Mouse (Mus musculus) midbrain, embryonic 10.5 days (tissue): ENCODE measurements around the gene Fbxw4. TPM values are rescaled to one million over a fixed set of nuclear protein-coding genes. Genes with fewer than 3 reads are reported as not detected.

Experiments used
- DNase-seq: peaks from one replicate; pipeline ENCODE4 v3.0.0-alpha.2; 2017; ENCODE audit warnings: low spot score
- H3K27ac ChIP-seq: fragments of 300-500 bp; sonication (generic); replicated peaks from 2 replicates; pipeline ENCODE4 v1.5.1; 2016; ENCODE audit warnings: mild to moderate bottlenecking
- H3K27me3 ChIP-seq: fragments of 300-500 bp; sonication (generic); 2 replicates; pipeline ENCODE4 v1.6.1; 2016; ENCODE audit warnings: low read depth, mild to moderate bottlenecking; ENCODE audit not compliant: poor library complexity, severe bottlenecking
- H3K36me3 ChIP-seq: fragments of 300-500 bp; sonication (generic); 2 replicates; pipeline ENCODE4 v1.6.1; 2016; ENCODE audit warnings: mild to moderate bottlenecking, moderate library complexity
- H3K4me1 ChIP-seq: fragments of 300-500 bp; sonication (generic); 2 replicates; pipeline ENCODE4 v1.6.1; 2016
- H3K4me3 ChIP-seq: fragments of 300-500 bp; sonication (generic); 2 replicates; pipeline ENCODE4 v1.5.1; 2016; ENCODE audit warnings: mild to moderate bottlenecking, moderate library complexity
- H3K9me3 ChIP-seq: fragments of 300-500 bp; sonication (generic); replicated peaks from 2 replicates; pipeline ENCODE4 v1.6.1; 2016; ENCODE audit warnings: mild to moderate bottlenecking
- WGBS: fragments of 180-500 bp; shearing (Covaris S2); methylation state at CpG from one replicate; pipeline ENCODE4 v1.1.7; 2016; 5-methylcytosine and 5-hydroxymethylcytosine counted together
- polyA plus RNA-seq: library from polyadenylated mRNA; unstranded; fragments of >200 nt; fragmentation: Nextera tagmentation; extraction: Ambion mirVana; gene quantifications from 2 replicates; pipeline ENCODE4 v1.2.1, GENCODE M21; 2016

Fbxw4 gene
- polyA plus RNA-seq, 1 experiment from 2014 or later = 3.3 TPM

GRCm38 (mm10) chr19:45583136-45583535 lies 77.0 kb downstream of the Fbxw4 start:
- Histone ChIP-seq H3K9me3 (no peaks in the 10 kb centered on the region), H3K4me3 (no peak overlapping the region), H3K27ac (peak overlapping the region; percentile 34; the same call in 1 of the 2 replicates), H3K27me3 (peaks cover 100% of the 10 kb centered on the region), H3K36me3 (peaks cover 24% of the 10 kb centered on the region), H3K4me1 (peaks cover 57% of the 10 kb centered on the region)
- no peak for DNase-seq
- WGBS = 90% methylated on average over 6 of the region's 6 CpGs

DNA sequence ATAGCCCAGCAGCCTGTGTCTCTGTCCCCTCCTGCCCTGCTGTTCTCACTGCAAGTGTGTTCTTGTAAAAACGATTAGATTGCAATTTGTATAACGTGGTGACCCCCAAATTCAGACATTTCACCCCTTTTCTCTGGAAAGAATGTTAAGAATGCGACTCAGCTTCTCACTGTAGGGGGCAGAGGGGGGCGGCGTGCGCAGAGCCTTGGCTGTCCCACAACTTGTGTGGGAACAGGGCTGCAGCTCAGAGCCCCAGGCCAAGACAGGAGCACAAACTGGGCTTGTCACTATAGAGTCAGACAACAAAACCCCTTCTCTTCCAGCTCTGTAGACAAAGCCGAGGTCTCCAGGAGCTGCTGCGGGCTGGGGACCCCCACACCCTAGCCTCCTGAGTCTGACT lies 78.0 kb downstream of the Fbxw4 start:
- H3K27me3 ChIP-seq = peaks cover 100% of the 10 kb centered on the region
- H3K36me3 ChIP-seq = peaks cover 34% of the 10 kb centered on the region
- H3K4me3 ChIP-seq = no peak overlapping the region
- no peaks in the 10 kb centered on the region for H3K9me3 ChIP-seq
- peak overlapping the region; percentile 34 for H3K27ac ChIP-seq
- DNase-seq = peak; percentile 40
- H3K4me1 ChIP-seq = peaks cover 59% of the 10 kb centered on the region
- 23% methylated on average over 8 of the region's 8 CpGs for WGBS

GRCm38 (mm10) chr19:45581257-45581656 lies 78.9 kb downstream of the Fbxw4 start:
- DNase-seq = peak; percentile 69
- no peak overlapping the region for H3K4me3 ChIP-seq
- peaks cover 40% of the 10 kb centered on the region for H3K36me3 ChIP-seq
- H3K9me3 ChIP-seq = no peaks in the 10 kb centered on the region
- peaks cover 59% of the 10 kb centered on the region for H3K4me1 ChIP-seq
- peak overlapping the region; percentile 34; the same call in 1 of the 2 replicates for H3K27ac ChIP-seq
- 59% methylated on average over 3 of the region's 3 CpGs for WGBS
- peaks cover 100% of the 10 kb centered on the region for H3K27me3 ChIP-seq

DNA sequence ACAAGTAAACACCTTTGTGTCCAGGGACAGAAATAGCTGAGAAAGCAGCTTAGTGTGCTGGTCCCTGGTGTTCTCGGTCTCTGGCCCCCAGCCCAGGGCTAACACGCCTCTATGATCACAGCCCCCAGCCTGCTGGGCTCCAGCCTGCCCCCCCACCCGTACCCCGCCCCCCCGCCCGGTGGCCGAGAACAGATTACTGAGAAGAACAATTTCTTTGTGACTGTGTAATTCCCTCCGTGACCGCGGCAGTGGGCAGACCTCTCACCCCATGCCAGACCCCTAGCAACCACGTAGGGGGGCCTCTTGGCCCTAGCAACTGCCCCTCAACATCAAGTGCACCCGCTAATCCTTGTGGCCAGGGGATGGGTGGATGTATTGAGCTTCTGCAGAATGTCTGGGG lies 79.9 kb downstream of the Fbxw4 start:
- Histone ChIP-seq H3K27ac (peak overlapping the region; percentile 58), H3K27me3 (peaks cover 100% of the 10 kb centered on the region), H3K4me1 (peaks cover 69% of the 10 kb centered on the region), H3K36me3 (peaks cover 40% of the 10 kb centered on the region), H3K4me3 (no peak overlapping the region), H3K9me3 (no peaks in the 10 kb centered on the region)
- peak; percentile 58 for DNase-seq
- WGBS = 28% methylated on average over 12 of the region's 12 CpGs

- no peaks in the 10 kb centered on the region for H3K9me3 ChIP-seq
- peak overlapping the region; percentile 58 for H3K27ac ChIP-seq
- no peak for DNase-seq
- no peak overlapping the region for H3K4me3 ChIP-seq
- peaks cover 77% of the 10 kb centered on the region for H3K4me1 ChIP-seq
- peaks cover 40% of the 10 kb centered on the region for H3K36me3 ChIP-seq
- H3K27me3 ChIP-seq = peaks cover 100% of the 10 kb centered on the region
- 93% methylated on average over 7 of the region's 7 CpGs for WGBS
Measured at GRCm38 (mm10) chr19:45579416-45579815, 80.7 kb downstream of the Fbxw4 start.

DNA sequence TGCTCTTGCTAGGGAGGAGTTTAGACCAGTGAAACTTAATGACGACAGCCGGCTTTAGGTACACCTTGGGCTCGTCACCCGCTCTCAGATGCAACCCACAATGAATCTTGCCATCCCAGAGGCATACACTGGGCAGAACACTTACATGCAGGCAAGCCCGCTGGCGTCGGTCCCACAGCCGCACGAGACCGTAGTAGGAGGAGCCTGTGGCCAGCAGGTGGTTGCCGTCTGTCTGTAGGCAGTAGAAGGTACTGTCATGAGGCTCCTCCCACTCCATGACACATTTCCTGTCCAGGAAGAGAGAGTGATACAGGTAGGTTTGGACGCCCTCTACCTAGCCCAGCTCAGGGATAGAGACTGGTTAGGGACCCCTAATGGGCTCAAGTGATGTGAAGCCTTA lies 81.1 kb downstream of the Fbxw4 start:
- Histone ChIP-seq H3K9me3 (no peaks in the 10 kb centered on the region), H3K27ac (0 out of 2 replicates have a peak overlapping the region, but pooled peaks have one; percentile 58), H3K4me1 (peaks cover 80% of the 10 kb centered on the region), H3K36me3 (peaks cover 40% of the 10 kb centered on the region), H3K4me3 (no peak overlapping the region), H3K27me3 (peaks cover 100% of the 10 kb centered on the region)
- 92% methylated on average over 12 of the region's 12 CpGs for WGBS
- DNase-seq = no peak

DNA sequence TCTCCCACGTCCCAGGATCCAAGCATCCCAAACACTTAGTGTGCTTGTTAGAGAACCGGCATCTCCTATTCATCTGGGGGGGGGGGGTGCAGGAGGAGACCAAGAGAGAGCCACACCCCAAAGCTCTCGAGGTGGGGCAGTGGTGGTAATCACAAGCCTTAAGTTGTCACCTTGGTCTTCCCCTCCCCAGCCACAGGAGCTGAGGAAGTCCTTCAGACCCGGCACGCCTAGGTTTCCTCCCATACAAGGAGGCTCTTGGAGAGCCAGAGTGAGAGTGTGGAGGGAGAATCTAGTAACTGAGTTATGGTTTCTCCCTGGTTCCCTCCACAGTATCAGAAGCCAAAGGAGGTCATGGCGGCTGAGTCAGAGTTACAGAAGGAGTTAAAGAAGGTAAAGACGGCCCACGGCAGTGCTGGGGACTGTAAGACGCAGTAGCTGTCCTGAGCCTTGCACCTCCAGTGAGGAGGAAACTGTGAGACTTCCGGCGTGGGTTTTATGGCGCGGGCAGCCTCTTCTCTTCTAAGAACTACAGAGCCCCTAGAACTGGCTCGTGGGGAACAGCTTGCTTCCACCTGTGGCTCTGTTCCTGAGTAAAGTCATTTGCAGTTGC lies 82.9 kb downstream of the Fbxw4 start:
- peaks cover 100% of the 10 kb centered on the region for H3K27me3 ChIP-seq
- H3K27ac ChIP-seq = no peak overlapping the region

DNA sequence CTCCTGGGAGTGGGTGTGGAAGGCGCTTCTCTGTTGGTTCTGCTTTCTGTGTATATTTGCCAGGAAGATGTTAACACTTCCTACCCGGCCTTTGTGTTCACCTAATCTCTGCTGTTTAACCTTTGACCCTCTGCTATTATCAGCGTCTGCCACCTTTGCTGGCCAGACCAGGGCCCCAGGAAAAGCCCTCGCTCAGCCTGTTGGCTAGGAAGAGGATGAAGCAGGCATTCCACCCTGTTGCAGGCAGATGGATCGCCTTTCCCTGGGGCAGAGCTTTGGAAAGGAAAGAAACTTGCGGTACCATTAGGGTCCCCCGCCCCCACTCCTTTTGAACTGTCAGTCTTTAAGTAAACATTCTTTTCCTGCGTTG lies 84.5 kb downstream of the Fbxw4 start:
- peaks cover 58% of the 10 kb centered on the region for H3K4me1 ChIP-seq
- H3K27me3 ChIP-seq = peaks cover 100% of the 10 kb centered on the region
- peak overlapping the region; percentile 4; the same call in 1 of the 2 replicates for H3K4me3 ChIP-seq
- 0 out of 2 replicates have a peak overlapping the region, but pooled peaks have one; percentile 17 for H3K27ac ChIP-seq
- DNase-seq = peak; percentile 37
- peaks cover 49% of the 10 kb centered on the region for H3K36me3 ChIP-seq
- no peaks in the 10 kb centered on the region for H3K9me3 ChIP-seq
- 4% methylated on average over 8 of the region's 8 CpGs for WGBS

More for the DNA sequence above, 82.9 kb downstream of the Fbxw4 start:
- DNase-seq = no peak
- no peaks in the 10 kb centered on the region for H3K9me3 ChIP-seq
- no peak overlapping the region for H3K4me3 ChIP-seq
- peaks cover 47% of the 10 kb centered on the region for H3K36me3 ChIP-seq
- 87% methylated on average over 14 of the region's 14 CpGs for WGBS
- H3K4me1 ChIP-seq = peaks cover 75% of the 10 kb centered on the region

DNA sequence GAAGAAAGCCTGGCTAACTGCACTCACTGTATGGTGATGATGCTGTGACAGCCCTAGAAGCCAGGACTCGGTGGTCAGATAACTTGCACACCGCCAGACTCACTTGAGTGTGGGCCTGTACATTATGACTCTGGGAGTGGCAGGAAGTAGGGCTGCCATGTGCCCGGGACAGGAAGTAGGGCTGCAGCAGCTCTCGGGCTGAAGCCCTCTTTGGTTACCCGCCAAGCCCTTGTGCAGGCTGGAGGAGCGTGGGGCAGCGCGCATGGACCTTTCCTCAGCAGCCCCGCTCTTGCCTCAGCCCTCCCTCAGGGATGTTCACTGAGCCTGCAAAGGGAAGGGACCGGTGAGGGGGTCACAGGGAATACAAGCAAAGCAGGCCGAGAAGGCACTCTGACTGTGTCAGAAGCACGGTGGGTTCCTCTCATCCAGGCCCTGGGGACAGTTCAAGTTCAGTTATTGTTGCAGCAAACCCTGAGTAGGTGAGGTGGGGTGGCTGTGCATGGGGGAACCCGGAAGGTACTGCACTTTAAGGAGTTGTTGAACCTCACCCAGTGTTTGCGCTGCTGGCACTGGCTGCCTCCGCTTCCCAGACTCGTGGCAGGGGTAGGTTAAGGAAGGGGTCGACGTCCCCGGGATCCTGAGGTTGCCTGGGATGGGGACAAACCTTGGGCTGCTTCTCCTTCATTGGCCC lies 85.0 kb downstream of the Fbxw4 start:
- no peaks in the 10 kb centered on the region for H3K9me3 ChIP-seq
- 48% methylated on average over 19 of the region's 19 CpGs for WGBS
- H3K4me1 ChIP-seq = peaks cover 53% of the 10 kb centered on the region
- H3K4me3 ChIP-seq = 0 out of 2 replicates have a peak overlapping the region, but pooled peaks have one; percentile 4
- peaks cover 100% of the 10 kb centered on the region for H3K27me3 ChIP-seq
- peaks cover 49% of the 10 kb centered on the region for H3K36me3 ChIP-seq
- no peak for DNase-seq
- 0 out of 2 replicates have a peak overlapping the region, but pooled peaks have one; percentile 17 for H3K27ac ChIP-seq

- WGBS = 79% methylated on average over 7 of the region's 7 CpGs
- Histone ChIP-seq H3K27ac (no peak overlapping the region), H3K27me3 (peaks cover 100% of the 10 kb centered on the region)
Measured at GRCm38 (mm10) chr19:45574339-45574898, 85.7 kb downstream of the Fbxw4 start.

DNA sequence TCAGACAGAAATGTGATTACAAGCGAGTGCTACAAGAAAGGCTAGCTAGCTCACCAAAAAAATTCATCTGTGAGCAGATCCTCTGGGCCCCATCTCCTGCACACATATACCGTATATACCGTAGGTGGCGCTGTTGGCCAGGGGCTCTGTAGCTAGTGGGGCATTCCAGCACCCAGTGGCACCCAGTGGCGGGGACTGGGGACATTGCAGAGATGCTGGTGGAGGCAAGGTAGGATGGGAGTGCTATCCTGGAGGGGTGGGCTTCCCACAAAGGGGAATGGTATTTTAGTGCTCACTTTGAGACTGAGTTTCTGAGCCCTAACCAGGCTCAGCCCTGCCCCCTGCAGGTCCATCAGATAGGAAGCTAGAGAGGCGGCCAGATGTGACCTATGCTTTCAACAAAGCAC lies 86.2 kb downstream of the Fbxw4 start:
- WGBS = 18% methylated on average over 6 of the region's 6 CpGs
- Histone ChIP-seq H3K4me1 (peaks cover 45% of the 10 kb centered on the region), H3K27me3 (peaks cover 100% of the 10 kb centered on the region), H3K36me3 (peaks cover 39% of the 10 kb centered on the region), H3K9me3 (no peaks in the 10 kb centered on the region), H3K27ac (no peak overlapping the region), H3K4me3 (no peak overlapping the region)
- DNase-seq = peak; percentile 67

More at GRCm38 (mm10) chr19:45574339-45574898, 85.7 kb downstream of the Fbxw4 start:
- no peaks in the 10 kb centered on the region for H3K9me3 ChIP-seq
- no peak overlapping the region for H3K4me3 ChIP-seq
- peaks cover 45% of the 10 kb centered on the region for H3K36me3 ChIP-seq
- DNase-seq = no peak
- H3K4me1 ChIP-seq = peaks cover 46% of the 10 kb centered on the region

GRCm38 (mm10) chr19:45573033-45573432 lies 87.1 kb downstream of the Fbxw4 start:
- DNase-seq = no peak
- H3K9me3 ChIP-seq = no peaks in the 10 kb centered on the region
- H3K4me3 ChIP-seq = no peak overlapping the region
- no peak overlapping the region for H3K27ac ChIP-seq
- WGBS = 81% methylated on average over 6 of the region's 6 CpGs
- peaks cover 51% of the 10 kb centered on the region for H3K4me1 ChIP-seq
- peaks cover 100% of the 10 kb centered on the region for H3K27me3 ChIP-seq
- H3K36me3 ChIP-seq = peaks cover 31% of the 10 kb centered on the region

DNA sequence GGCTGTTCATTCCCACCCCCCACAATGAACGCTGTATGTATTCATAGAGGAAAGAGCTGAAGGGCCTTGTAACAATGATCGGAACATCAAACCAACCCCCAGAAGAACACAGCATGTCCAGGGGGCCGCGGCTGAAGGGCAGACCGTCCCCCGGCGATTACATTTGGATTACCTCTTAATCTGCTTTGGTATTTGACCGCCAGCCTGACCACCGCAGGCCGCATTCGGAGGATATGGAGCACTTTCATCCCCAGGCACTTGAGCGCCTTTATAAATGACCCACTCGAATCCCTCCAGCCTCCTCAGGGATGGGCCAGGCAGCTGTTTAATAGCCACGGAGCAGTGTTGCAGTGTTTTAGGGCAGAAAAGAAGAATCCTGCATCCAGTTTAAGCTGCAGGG lies 92.7 kb downstream of the Fbxw4 start:
- Histone ChIP-seq H3K27ac (no peak overlapping the region), H3K9me3 (no peaks in the 10 kb centered on the region), H3K36me3 (peaks cover 10% of the 10 kb centered on the region), H3K4me1 (peaks cover 44% of the 10 kb centered on the region), H3K4me3 (no peak overlapping the region), H3K27me3 (peaks cover 100% of the 10 kb centered on the region)
- WGBS = 12% methylated on average over 14 of the region's 14 CpGs
- DNase-seq = peak; percentile 67
